Mouse (Mus musculus) forebrain, embryonic 16.5 days (tissue): ENCODE data around the gene Akap12. TPM values are rescaled to one million over a fixed set of nuclear protein-coding genes. Genes with fewer than 3 reads are reported as not detected.

Experiments
- ATAC-seq: fragments of 200-750 bp; cut with Nextera tagmentation; 2 replicates; pipeline ENCODE4 v1.8.0; 2017; ENCODE audit warnings: mild to moderate bottlenecking, moderate library complexity
- H3K27ac ChIP-seq: fragments of 300-500 bp; sonication (generic); 2 replicates; pipeline ENCODE4 v1.5.1; 2014; ENCODE audit warnings: low read length, control low read depth
- H3K27me3 ChIP-seq: fragments of 300-500 bp; sonication (generic); replicated peaks from 2 replicates; pipeline ENCODE4 v1.6.1; 2014; ENCODE audit warnings: low read length; ENCODE audit not compliant: control insufficient read depth, insufficient read depth
- H3K36me3 ChIP-seq: fragments of 300-500 bp; sonication (generic); 2 replicates; pipeline ENCODE4 v1.6.1; 2014; ENCODE audit not compliant: control insufficient read depth, insufficient read depth
- H3K4me1 ChIP-seq: fragments of 300-500 bp; sonication (generic); replicated peaks from 2 replicates; pipeline ENCODE4 v1.6.1; 2014; ENCODE audit warnings: low read length; ENCODE audit not compliant: control insufficient read depth, insufficient read depth
- H3K4me2 ChIP-seq: fragments of 300-500 bp; sonication (generic); 2 replicates; pipeline ENCODE4 v1.6.1; 2014; ENCODE audit warnings: mild to moderate bottlenecking, low read length, control low read depth
- H3K4me3 ChIP-seq: fragments of 300-500 bp; sonication (generic); replicated peaks from 2 replicates; pipeline ENCODE4 v1.5.1; 2014; ENCODE audit warnings: mild to moderate bottlenecking, low read length, control low read depth
- H3K9ac ChIP-seq: fragments of 300-500 bp; sonication (generic); replicated peaks from 2 replicates; pipeline ENCODE4 v1.6.1; 2014; ENCODE audit warnings: low read depth, low read length, control low read depth
- H3K9me3 ChIP-seq: fragments of 300-500 bp; sonication (generic); 2 replicates; pipeline ENCODE4 v1.6.1; 2016; ENCODE audit warnings: low read length; ENCODE audit not compliant: control insufficient read depth
- WGBS: fragments of 180-500 bp; shearing (Covaris S2); extraction: QIAGEN DNeasy Blood & Tissue Kit; methylation state at CpG from one replicate; pipeline ENCODE4 v1.1.7; 2014; 5-methylcytosine and 5-hydroxymethylcytosine counted together
- polyA plus RNA-seq: library from polyadenylated mRNA; unstranded; fragments of >200 nt; fragmentation: Nextera tagmentation; extraction: Ambion mirVana; gene quantifications from 2 replicates; pipeline ENCODE4 v1.2.1, GENCODE M21; 2015

Akap12 gene
- polyA plus RNA-seq, 1 experiment from 2014 or later, result 25.7 TPM

DNA sequence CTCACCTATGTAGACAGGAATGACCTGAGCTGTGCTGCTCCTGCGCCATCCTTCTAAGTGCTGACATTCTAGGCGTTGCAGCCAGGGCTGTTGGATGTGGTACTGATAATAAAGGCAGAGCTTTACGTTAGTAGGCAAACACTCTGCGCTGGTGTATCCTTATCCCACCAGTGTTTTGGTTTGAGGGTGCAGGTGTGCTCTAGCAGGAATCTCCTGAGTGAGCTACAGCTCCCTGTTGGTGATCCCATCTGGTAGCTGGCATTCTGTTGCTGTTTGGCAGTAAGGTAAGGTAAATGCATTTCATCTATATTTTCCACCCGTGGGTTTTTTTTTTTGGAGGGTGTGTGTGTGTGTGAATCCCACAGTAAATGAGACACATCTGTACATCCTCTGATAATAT is 131.9 kb downstream of the Akap12 start:
- Histone ChIP-seq H3K9me3 (no peaks in the 10 kb centered on the region), H3K27me3 (no peaks in the 10 kb centered on the region), H3K36me3 (no peaks in the 10 kb centered on the region), H3K27ac (no peak overlapping the region), H3K4me1 (peaks cover 3% of the 10 kb centered on the region; the same call in 1 of the 2 replicates), H3K9ac (no peak overlapping the region), H3K4me3 (no peak overlapping the region), H3K4me2 (no peak overlapping the region)
- 81% methylated on average over 5 of the region's 5 CpGs for WGBS
- no peak for ATAC-seq

- Histone ChIP-seq H3K9ac (no peak overlapping the region), H3K4me3 (no peak overlapping the region), H3K36me3 (peaks cover 7% of the 10 kb centered on the region), H3K27me3 (no peaks in the 10 kb centered on the region), H3K27ac (no peak overlapping the region), H3K4me2 (no peak overlapping the region), H3K4me1 (no peaks in the 10 kb centered on the region), H3K9me3 (no peaks in the 10 kb centered on the region)
- peak; percentile 75 for ATAC-seq
- WGBS, result 54% methylated on average over 5 of the region's 5 CpGs
These were observed 138.8 kb downstream of the Akap12 start for GRCm38 (mm10) chr10:4404895-4405491.

DNA sequence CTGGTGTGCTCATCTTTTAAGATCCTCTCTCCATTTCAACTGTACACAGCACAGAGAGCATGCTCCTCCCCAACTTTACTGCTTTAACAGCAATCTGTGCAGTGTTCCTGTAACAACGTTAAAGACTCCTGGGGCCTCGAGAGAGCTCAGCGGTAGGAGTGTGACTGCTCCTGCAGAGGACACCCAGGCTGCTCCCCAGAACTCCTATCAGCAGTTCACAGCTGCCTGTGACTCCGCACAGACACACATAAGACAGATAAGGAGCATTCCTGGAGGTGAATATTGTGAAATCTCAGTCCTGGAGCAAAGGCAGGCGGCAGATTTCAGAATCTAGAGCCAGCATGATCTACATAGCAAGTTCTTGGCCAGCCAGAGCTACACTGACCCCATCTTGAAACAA is 139.3 kb downstream of the Akap12 start:
- Histone ChIP-seq H3K4me3 (no peak overlapping the region), H3K9ac (no peak overlapping the region), H3K27me3 (no peaks in the 10 kb centered on the region), H3K27ac (no peak overlapping the region), H3K9me3 (no peaks in the 10 kb centered on the region), H3K4me1 (no peaks in the 10 kb centered on the region), H3K36me3 (peaks cover 7% of the 10 kb centered on the region), H3K4me2 (no peak overlapping the region)
- ATAC-seq, result 0 out of 2 replicates have a peak, but pooled peaks have one; percentile 3
- 89% methylated on average over 5 of the region's 5 CpGs for WGBS

GRCm38 (mm10) chr10:4407191-4407590 is 141.0 kb downstream of the Akap12 start:
- 92% methylated on average over 1 of the region's 1 CpGs for WGBS
- H3K27ac ChIP-seq, result no peak overlapping the region
- no peak overlapping the region for H3K4me3 ChIP-seq
- H3K36me3 ChIP-seq, result peaks cover 7% of the 10 kb centered on the region
- no peak overlapping the region for H3K9ac ChIP-seq
- H3K9me3 ChIP-seq, result no peaks in the 10 kb centered on the region
- no peaks in the 10 kb centered on the region for H3K27me3 ChIP-seq
- H3K4me1 ChIP-seq, result no peaks in the 10 kb centered on the region
- ATAC-seq, result no peak
- no peak overlapping the region for H3K4me2 ChIP-seq

Other genes starting within 250 kb of the Akap12 start
- 17.9 and 19.3 TPM in 2 replicates for gene Zbtb2, start 121.7 kb downstream of the Akap12 start, polyA plus RNA-seq
- gene Rmnd1, start 166.0 kb downstream of the Akap12 start, polyA plus RNA-seq, result 53.6 and 57.5 TPM in 2 replicates
- gene Armt1, start 166.1 kb downstream of the Akap12 start, polyA plus RNA-seq, result 12.8 and 14.1 TPM in 2 replicates
- gene Ccdc170, start 216.1 kb downstream of the Akap12 start, polyA plus RNA-seq, result 0.14 and 0.27 TPM in 2 replicates